Mouse (Mus musculus) forebrain, embryonic 11.5 days (tissue): ENCODE data around the gene Prss12. TPM values are rescaled to one million over a fixed set of nuclear protein-coding genes. Genes with fewer than 3 reads are reported as not detected.

Source experiments
- ATAC-seq: fragments of 200-750 bp; cut with Nextera tagmentation; replicated peaks from 2 replicates; pipeline ENCODE4 v1.8.0; 2017; ENCODE audit warnings: moderate TSS enrichment; ENCODE audit not compliant: low FRiP score
- DNase-seq: peaks from one replicate; pipeline ENCODE4 v3.0.0-alpha.2; 2017; ENCODE audit warnings: low spot score
- H3K27ac ChIP-seq: fragments of 300-500 bp; sonication (generic); 2 replicates; pipeline ENCODE4 v1.5.1; 2014; ENCODE audit warnings: low read depth, low read length
- H3K27me3 ChIP-seq: fragments of 300-500 bp; sonication (generic); 2 replicates; pipeline ENCODE4 v1.6.1; 2014; ENCODE audit warnings: mild to moderate bottlenecking, low read length, mixed read lengths; ENCODE audit not compliant: control insufficient read depth, insufficient read depth
- H3K36me3 ChIP-seq: fragments of 300-500 bp; sonication (generic); 2 replicates; pipeline ENCODE4 v1.6.1; 2014; ENCODE audit warnings: mild to moderate bottlenecking, low read length, moderate library complexity, mixed read lengths; ENCODE audit not compliant: control insufficient read depth, insufficient read depth
- H3K4me1 ChIP-seq: fragments of 300-500 bp; sonication (generic); replicated peaks from 2 replicates; pipeline ENCODE4 v1.6.1; 2014; ENCODE audit warnings: low read length, mixed read lengths; ENCODE audit not compliant: control insufficient read depth, insufficient read depth
- H3K4me2 ChIP-seq: fragments of 300-500 bp; sonication (generic); 2 replicates; pipeline ENCODE4 v1.6.1; 2014; ENCODE audit warnings: low read depth, mild to moderate bottlenecking, low read length, moderate library complexity, mixed read lengths; ENCODE audit not compliant: severe bottlenecking
- H3K4me3 ChIP-seq: fragments of 300-500 bp; sonication (generic); 2 replicates; pipeline ENCODE4 v1.5.1; 2014; ENCODE audit warnings: low read depth, low read length
- H3K9ac ChIP-seq: fragments of 300-500 bp; sonication (generic); 2 replicates; pipeline ENCODE4 v1.6.1; 2014; ENCODE audit warnings: low read length
- H3K9me3 ChIP-seq: fragments of 300-500 bp; sonication (generic); 2 replicates; pipeline ENCODE4 v1.6.1; 2016; ENCODE audit warnings: low read length, mixed read lengths; ENCODE audit not compliant: control insufficient read depth
- whole genome bisulfite sequencing: fragments of 180-500 bp; shearing (Covaris S2); extraction: QIAGEN DNeasy Blood & Tissue Kit; methylation state at CpG from one replicate; pipeline ENCODE4 v1.1.7; 2014; 5-methylcytosine and 5-hydroxymethylcytosine counted together
- polyA plus RNA-seq: library from polyadenylated mRNA; unstranded; fragments of >200 nt; fragmentation: Nextera tagmentation; extraction: Ambion mirVana; gene quantifications from 2 replicates; pipeline ENCODE4 v1.2.1, GENCODE M21; 2014

The Prss12 gene
- polyA plus RNA-seq, 1 experiment from 2014 or later: 1.1 TPM

DNA sequence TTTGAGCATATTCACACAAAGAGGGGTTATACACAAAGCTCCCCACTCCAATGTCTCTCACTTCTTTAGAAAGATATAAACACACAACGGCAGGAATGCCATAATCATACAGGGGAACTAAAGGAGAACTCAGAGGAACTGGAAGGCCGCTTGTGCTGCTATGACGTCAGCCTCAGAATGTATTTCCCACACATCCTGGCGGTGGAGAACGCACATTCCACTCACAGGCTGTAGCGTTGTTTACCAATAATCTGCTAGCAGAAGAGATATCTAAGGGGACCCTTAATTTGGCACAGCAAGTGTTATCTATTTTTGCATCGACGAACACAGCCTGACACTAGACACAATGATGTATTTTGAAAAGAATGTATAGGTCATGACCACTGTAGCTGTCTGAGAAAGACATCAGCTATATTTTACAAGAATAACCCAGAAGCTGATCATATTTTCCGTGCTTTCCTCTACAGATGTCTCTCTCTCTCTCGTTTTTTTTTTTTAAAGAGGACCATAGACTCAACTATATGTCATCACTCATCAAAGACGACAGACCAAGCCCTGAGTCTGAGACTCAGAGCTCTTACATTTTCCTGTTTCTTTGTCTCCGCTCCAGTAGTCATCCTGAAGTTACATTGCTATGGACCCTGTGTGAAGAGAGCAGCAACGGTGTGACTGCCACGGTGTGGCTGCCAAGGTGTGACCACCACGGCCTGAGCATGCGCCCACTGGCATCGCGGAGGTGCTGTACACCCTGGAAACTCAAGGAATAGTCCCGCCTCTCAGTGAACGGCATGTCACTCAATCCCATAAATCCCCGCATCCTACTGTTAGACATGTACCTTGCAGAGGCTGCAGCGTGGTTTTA is 16.9 kb upstream of the Prss12 start:
- Histone ChIP-seq H3K27me3 (no peaks in the 10 kb centered on the region), H3K4me2 (no peak overlapping the region), H3K9ac (no peak overlapping the region), H3K4me3 (no peak overlapping the region), H3K9me3 (no peaks in the 10 kb centered on the region), H3K4me1 (no peaks in the 10 kb centered on the region), H3K27ac (no peak overlapping the region), H3K36me3 (no peaks in the 10 kb centered on the region)
- 88% methylated on average over 22 of the region's 22 CpGs for WGBS
- ATAC-seq: no peak
- no peak for DNase-seq

GRCm38 (mm10) chr3:123431951-123432674 is 14.6 kb upstream of the Prss12 start:
- Histone ChIP-seq H3K36me3 (no peaks in the 10 kb centered on the region), H3K9ac (no peak overlapping the region), H3K9me3 (no peaks in the 10 kb centered on the region), H3K4me3 (no peak overlapping the region), H3K27ac (no peak overlapping the region), H3K4me2 (no peak overlapping the region), H3K4me1 (no peaks in the 10 kb centered on the region), H3K27me3 (no peaks in the 10 kb centered on the region)
- ATAC-seq (no peak), DNase-seq (no peak)
- WGBS: 81% methylated on average over 5 of the region's 5 CpGs

- no peak for ATAC-seq
- no peak overlapping the region for H3K4me3 ChIP-seq
- H3K9ac ChIP-seq: no peak overlapping the region
- H3K27me3 ChIP-seq: no peaks in the 10 kb centered on the region
- H3K4me1 ChIP-seq: no peaks in the 10 kb centered on the region
- no peak for DNase-seq
- H3K4me2 ChIP-seq: no peak overlapping the region
- no peak overlapping the region for H3K27ac ChIP-seq
- WGBS: 84% methylated on average over 3 of the region's 3 CpGs
- H3K36me3 ChIP-seq: no peaks in the 10 kb centered on the region
- no peaks in the 10 kb centered on the region for H3K9me3 ChIP-seq
Measured at GRCm38 (mm10) chr3:123433362-123433761, 13.4 kb upstream of the Prss12 start.

- H3K27me3 ChIP-seq: no peaks in the 10 kb centered on the region
- no peaks in the 10 kb centered on the region for H3K4me1 ChIP-seq
- ATAC-seq: no peak
- no peak overlapping the region for H3K4me3 ChIP-seq
- WGBS: 88% methylated on average over 1 of the region's 1 CpGs
- no peaks in the 10 kb centered on the region for H3K36me3 ChIP-seq
- H3K9me3 ChIP-seq: no peaks in the 10 kb centered on the region
- no peak overlapping the region for H3K27ac ChIP-seq
- no peak for DNase-seq
- H3K9ac ChIP-seq: no peak overlapping the region
- H3K4me2 ChIP-seq: no peak overlapping the region
Measured at GRCm38 (mm10) chr3:123437608-123438007, 9.1 kb upstream of the Prss12 start.

- Histone ChIP-seq H3K4me1 (no peaks in the 10 kb centered on the region), H3K36me3 (no peaks in the 10 kb centered on the region), H3K9ac (no peak overlapping the region), H3K4me2 (no peak overlapping the region), H3K27ac (no peak overlapping the region), H3K9me3 (no peaks in the 10 kb centered on the region), H3K4me3 (no peak overlapping the region), H3K27me3 (no peaks in the 10 kb centered on the region)
- ATAC-seq: no peak
- no peak for DNase-seq
- WGBS: 90% methylated on average over 7 of the region's 7 CpGs
Measured at GRCm38 (mm10) chr3:123440490-123440889, 6.2 kb upstream of the Prss12 start.

- H3K4me1 ChIP-seq: peaks cover 3% of the 10 kb centered on the region; the same call in 1 of the 2 replicates
- no peak overlapping the region for H3K4me2 ChIP-seq
- no peaks in the 10 kb centered on the region for H3K9me3 ChIP-seq
- peaks cover 15% of the 10 kb centered on the region; the same call in 1 of the 2 replicates for H3K27me3 ChIP-seq
- H3K4me3 ChIP-seq: no peak overlapping the region
- no peaks in the 10 kb centered on the region for H3K36me3 ChIP-seq
- no peak overlapping the region for H3K27ac ChIP-seq
- no peak overlapping the region for H3K9ac ChIP-seq
- DNase-seq (no peak), ATAC-seq (no peak)
- 93% methylated on average over 1 of the region's 1 CpGs for WGBS
Measured at GRCm38 (mm10) chr3:123444466-123444865, 2.2 kb upstream of the Prss12 start.

DNA sequence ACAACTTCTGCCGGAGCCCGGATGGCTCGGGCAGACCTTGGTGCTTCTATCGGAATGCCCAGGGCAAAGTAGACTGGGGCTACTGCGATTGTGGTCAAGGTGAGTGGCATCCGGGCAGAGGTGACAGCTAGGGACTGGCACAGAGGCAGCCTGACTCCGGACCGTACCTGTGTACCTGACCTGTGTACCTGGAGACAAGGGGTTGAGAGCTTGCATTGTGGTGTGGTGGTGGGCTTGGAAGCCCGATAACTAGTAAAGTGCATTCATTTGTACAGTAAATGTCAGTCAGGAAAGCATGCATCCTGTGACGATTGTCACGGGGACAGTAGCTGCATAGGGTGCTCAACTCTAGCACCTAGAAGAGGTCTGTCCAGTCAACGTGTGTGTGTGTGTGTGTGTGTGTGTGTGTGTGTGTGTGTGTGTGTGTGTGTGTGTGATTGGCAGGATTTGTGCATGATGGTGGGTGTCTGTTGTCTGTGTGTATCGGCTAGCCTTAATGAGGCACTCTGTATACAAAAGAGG is 886 bp downstream of the Prss12 start:
- no peaks in the 10 kb centered on the region for H3K9me3 ChIP-seq
- H3K4me1 ChIP-seq: peaks cover 3% of the 10 kb centered on the region; the same call in 1 of the 2 replicates
- H3K36me3 ChIP-seq: no peaks in the 10 kb centered on the region
- 9% methylated on average over 13 of the region's 13 CpGs for WGBS
- peak overlapping the region; percentile 100 for H3K4me2 ChIP-seq
- no peak for DNase-seq
- peak overlapping the region; percentile 62 for H3K4me3 ChIP-seq
- ATAC-seq: peak; percentile 60
- peaks cover 15% of the 10 kb centered on the region; the same call in 1 of the 2 replicates for H3K27me3 ChIP-seq
- H3K9ac ChIP-seq: peak overlapping the region; percentile 69
- H3K27ac ChIP-seq: no peak overlapping the region

DNA sequence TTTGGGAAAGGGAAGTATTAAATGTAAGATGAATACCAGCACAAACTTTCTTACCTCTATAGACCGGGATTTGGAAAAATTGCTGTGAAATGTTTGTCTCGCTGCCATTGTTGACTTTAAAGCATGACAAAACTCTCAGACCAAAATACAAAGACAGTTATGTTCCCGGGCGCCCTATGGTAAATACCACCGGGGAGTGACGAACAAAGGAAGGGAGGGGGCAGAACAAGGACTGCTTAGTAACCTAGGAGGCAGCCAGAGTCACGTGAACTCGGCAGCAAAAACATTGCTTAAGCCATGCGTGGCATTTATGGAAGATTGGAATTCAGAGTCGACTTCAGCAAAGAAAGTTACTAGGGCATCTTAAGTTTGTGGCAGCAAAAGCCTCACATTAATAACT is 1.4 kb downstream of the Prss12 start:
- no peaks in the 10 kb centered on the region for H3K36me3 ChIP-seq
- DNase-seq (no peak), ATAC-seq (peak; percentile 44; the same call in 1 of the 2 replicates)
- peak overlapping the region; percentile 62 for H3K4me3 ChIP-seq
- no peak overlapping the region for H3K9ac ChIP-seq
- no peaks in the 10 kb centered on the region for H3K9me3 ChIP-seq
- peaks cover 3% of the 10 kb centered on the region; the same call in 1 of the 2 replicates for H3K4me1 ChIP-seq
- peaks cover 15% of the 10 kb centered on the region; the same call in 1 of the 2 replicates for H3K27me3 ChIP-seq
- no peak overlapping the region for H3K27ac ChIP-seq
- H3K4me2 ChIP-seq: peak overlapping the region; percentile 100
- 7% methylated on average over 10 of the region's 10 CpGs for WGBS
